Mouse (Mus musculus) heart, embryonic 14.5 days (tissue): Measurements from ENCODE around the gene Lsm4. TPM values are rescaled to one million over a fixed set of nuclear protein-coding genes. Genes with fewer than 3 reads are reported as not detected.

Experiments used
- ATAC-seq: fragments of 200-750 bp; cut with Nextera tagmentation; 2 replicates; pipeline ENCODE4 v1.8.0; 2017; ENCODE audit warnings: low read depth, moderate TSS enrichment; ENCODE audit not compliant: insufficient number of reproducible peaks, insufficient read depth, low FRiP score
- H3K27ac ChIP-seq, 2 experiments: fragments of 200-500 bp in 1 of 2; fragments of 300-500 bp in 1 of 2; sonication (generic) in 1 of 2; replicated peaks in 1 of 2; 2 replicates each; pipeline ENCODE4 v1.5.1; 2012 to 2014; ENCODE audit warnings: low read depth in 2 of 2, low read length in 2 of 2, control low read depth in 1 of 2, mild to moderate bottlenecking in 1 of 2, mixed read lengths in 1 of 2; ENCODE audit not compliant: control insufficient read depth in 1 of 2, insufficient read depth in 1 of 2
- H3K27me3 ChIP-seq: fragments of 300-500 bp; sonication (generic); 2 replicates; pipeline ENCODE4 v1.6.1; 2014; ENCODE audit warnings: mild to moderate bottlenecking, low read length, control low read depth; ENCODE audit not compliant: control insufficient read depth, insufficient read depth
- H3K36me3 ChIP-seq: fragments of 300-500 bp; sonication (generic); 2 replicates; pipeline ENCODE4 v1.6.1; 2014; ENCODE audit warnings: mild to moderate bottlenecking, control low read depth, low read length, mixed read lengths; ENCODE audit not compliant: control insufficient read depth, insufficient read depth
- H3K4me1 ChIP-seq, 2 experiments: fragments of 200-500 bp in 1 of 2; fragments of 300-500 bp in 1 of 2; sonication (generic) in 1 of 2; 2 replicates each; pipeline ENCODE4 v1.6.1; 2012 to 2014; ENCODE audit warnings: low read length in 2 of 2, control low read depth in 1 of 2, mixed read lengths in 1 of 2; ENCODE audit not compliant: control insufficient read depth in 2 of 2, insufficient read depth in 2 of 2
- H3K4me2 ChIP-seq: fragments of 300-500 bp; sonication (generic); 2 replicates; pipeline ENCODE4 v1.6.1; 2014; ENCODE audit warnings: mild to moderate bottlenecking, low read length
- H3K4me3 ChIP-seq, 2 experiments: fragments of 200-500 bp in 1 of 2; fragments of 300-500 bp in 1 of 2; sonication (generic) in 1 of 2; 2 replicates each; pipeline ENCODE4 v1.5.1; 2012 to 2014; ENCODE audit warnings: low read length in 2 of 2, mild to moderate bottlenecking in 2 of 2, control low read depth in 1 of 2, low read depth in 1 of 2, moderate library complexity in 1 of 2; ENCODE audit not compliant: control insufficient read depth in 1 of 2, insufficient read depth in 1 of 2
- H3K9ac ChIP-seq: fragments of 300-500 bp; sonication (generic); 2 replicates; pipeline ENCODE4 v1.6.1; 2014; ENCODE audit warnings: mild to moderate bottlenecking, low read length
- H3K9me3 ChIP-seq: fragments of 300-500 bp; sonication (generic); 2 replicates; pipeline ENCODE4 v1.6.1; 2016; ENCODE audit warnings: low read length, control low read depth; ENCODE audit not compliant: control insufficient read depth
- WGBS: fragments of 180-500 bp; shearing (Covaris S2); extraction: QIAGEN DNeasy Blood & Tissue Kit; methylation state at CpG from one replicate; pipeline ENCODE4 v1.1.7; 2014; 5-methylcytosine and 5-hydroxymethylcytosine counted together
- polyA plus RNA-seq: library from polyadenylated mRNA; unstranded; fragments of >200 nt; fragmentation: Nextera tagmentation; extraction: Ambion mirVana; gene quantifications from 2 replicates; pipeline ENCODE4 v1.2.1, GENCODE M21; 2014

Lsm4 gene
- polyA plus RNA-seq, 1 experiment from 2014 or later = 334 TPM

- peaks cover 34 to 48% of the 10 kb centered on the region in 2 experiments for H3K4me1 ChIP-seq
- H3K27me3 ChIP-seq = no peaks in the 10 kb centered on the region
- peak overlapping the region; percentile 12 to 21; a peak in 2 of 4 replicates for H3K4me3 ChIP-seq
- ATAC-seq = no peak
- no peaks in the 10 kb centered on the region for H3K36me3 ChIP-seq
- peak overlapping the region; percentile 69 for H3K4me2 ChIP-seq
- WGBS = 16% methylated on average over 24 of the region's 24 CpGs
- no peaks in the 10 kb centered on the region for H3K9me3 ChIP-seq
- peak overlapping the region in 1 of 2 experiments; percentile 12; a peak in 1 of 4 replicates for H3K27ac ChIP-seq
- H3K9ac ChIP-seq = peak overlapping the region; percentile 66; the same call in 1 of the 2 replicates
These were observed 41.6 kb upstream of the Lsm4 start for GRCm38 (mm10) chr8:70631436-70631835.

- Histone ChIP-seq H3K9ac (peak within 1 kb of the TSS; percentile 66), H3K9me3 (no peaks in the 10 kb centered on the region), H3K27ac (peak within 1 kb of the TSS in 1 of 2 experiments; percentile 12; a peak in 1 of 4 replicates), H3K27me3 (no peaks in the 10 kb centered on the region), H3K36me3 (no peaks in the 10 kb centered on the region), H3K4me1 (peaks cover 36 to 48% of the 10 kb centered on the region in 2 experiments), H3K4me3 (peak within 1 kb of the TSS; percentile 12 to 21; a peak in 2 of 4 replicates), H3K4me2 (peak within 1 kb of the TSS; percentile 69)
- no peak for ATAC-seq
- 90% methylated on average over 6 of the region's 6 CpGs for WGBS
These were observed 40.6 kb upstream of the Lsm4 start, which contains the start of gene Gdf15 for GRCm38 (mm10) chr8:70632346-70632892. TSS of gene Gdf15 (minus strand) at chr8:70632456.

GRCm38 (mm10) chr8:70634066-70634465, 39.0 kb upstream of the Lsm4 start:
- no peaks in the 10 kb centered on the region for H3K36me3 ChIP-seq
- no peak for ATAC-seq
- peak overlapping the region; percentile 61 to 69 for H3K27ac ChIP-seq
- H3K4me2 ChIP-seq = no peak overlapping the region
- no peak overlapping the region for H3K4me3 ChIP-seq
- no peak overlapping the region; the same call in 1 of the 2 replicates for H3K9ac ChIP-seq
- H3K4me1 ChIP-seq = peaks cover 42 to 54% of the 10 kb centered on the region in 2 experiments
- no peaks in the 10 kb centered on the region for H3K27me3 ChIP-seq
- no peaks in the 10 kb centered on the region for H3K9me3 ChIP-seq
- WGBS = 25% methylated on average over 6 of the region's 6 CpGs

GRCm38 (mm10) chr8:70635527-70635926, 37.5 kb upstream of the Lsm4 start:
- Histone ChIP-seq H3K27ac (no peak overlapping the region), H3K27me3 (no peaks in the 10 kb centered on the region), H3K4me2 (no peak overlapping the region), H3K9ac (no peak overlapping the region), H3K4me3 (no peak overlapping the region), H3K36me3 (no peaks in the 10 kb centered on the region), H3K9me3 (no peaks in the 10 kb centered on the region), H3K4me1 (peaks cover 38 to 48% of the 10 kb centered on the region in 2 experiments)
- WGBS = 71% methylated on average over 6 of the region's 6 CpGs
- ATAC-seq = no peak

GRCm38 (mm10) chr8:70636838-70637237, 36.2 kb upstream of the Lsm4 start:
- Histone ChIP-seq H3K9me3 (no peaks in the 10 kb centered on the region), H3K4me2 (no peak overlapping the region), H3K27ac (no peak overlapping the region), H3K36me3 (no peaks in the 10 kb centered on the region), H3K9ac (no peak overlapping the region), H3K27me3 (no peaks in the 10 kb centered on the region), H3K4me1 (peaks cover 26 to 35% of the 10 kb centered on the region in 2 experiments), H3K4me3 (no peak overlapping the region)
- no peak for ATAC-seq
- WGBS = 53% methylated on average over 8 of the region's 8 CpGs

GRCm38 (mm10) chr8:70638752-70639151, 34.3 kb upstream of the Lsm4 start:
- Histone ChIP-seq H3K36me3 (no peaks in the 10 kb centered on the region), H3K4me1 (peaks cover 19 to 26% of the 10 kb centered on the region in 2 experiments), H3K9me3 (no peaks in the 10 kb centered on the region), H3K4me2 (no peak overlapping the region), H3K4me3 (no peak overlapping the region), H3K27ac (peak overlapping the region in 1 of 2 experiments; percentile 15; a peak in 2 of 4 replicates), H3K9ac (peak overlapping the region; percentile 21; the same call in 1 of the 2 replicates), H3K27me3 (no peaks in the 10 kb centered on the region)
- ATAC-seq = no peak
- 43% methylated on average over 9 of the region's 9 CpGs for WGBS

- H3K27ac ChIP-seq = no peak overlapping the region
- ATAC-seq = no peak
- H3K9ac ChIP-seq = no peak overlapping the region
- H3K4me3 ChIP-seq = no peak overlapping the region
- H3K4me1 ChIP-seq = peaks cover 28 to 42% of the 10 kb centered on the region in 2 experiments
- H3K27me3 ChIP-seq = no peaks in the 10 kb centered on the region
- WGBS = 64% methylated on average over 3 of the region's 3 CpGs
- no peaks in the 10 kb centered on the region for H3K9me3 ChIP-seq
- H3K36me3 ChIP-seq = no peaks in the 10 kb centered on the region
- H3K4me2 ChIP-seq = no peak overlapping the region
These were observed 30.0 kb upstream of the Lsm4 start for GRCm38 (mm10) chr8:70643019-70643418.
